Mouse (Mus musculus): ENCODE results near the gene Sparc.
"Not testable (repeated sequence)": the region's sequence is repeated elsewhere in the genome, so short reads cannot be mapped to it uniquely, and the experiment has no call there.

Sparc gene

DNA sequence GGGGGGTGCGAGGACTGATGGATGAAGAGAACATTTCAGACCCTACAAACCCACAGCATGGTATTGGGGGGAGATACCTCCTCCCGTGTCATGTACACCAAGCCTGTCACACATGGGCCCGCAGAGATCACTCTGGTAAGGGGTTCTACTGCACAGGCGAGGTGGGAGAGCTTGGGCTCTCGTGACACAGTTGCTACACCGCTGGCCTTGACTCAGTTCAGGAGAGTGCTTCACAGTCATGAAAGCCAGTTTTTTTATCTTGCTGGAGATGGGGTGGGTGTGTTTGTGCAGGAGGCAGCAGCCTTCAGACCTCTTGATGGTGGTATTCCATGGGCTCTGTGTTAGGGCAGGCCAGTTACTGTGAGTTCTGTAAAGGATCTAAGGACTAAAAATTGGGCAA is 13.1 kb upstream of the Sparc start:
- DNase-seq (ENCODE audit: low spot score), result no peak

DNA sequence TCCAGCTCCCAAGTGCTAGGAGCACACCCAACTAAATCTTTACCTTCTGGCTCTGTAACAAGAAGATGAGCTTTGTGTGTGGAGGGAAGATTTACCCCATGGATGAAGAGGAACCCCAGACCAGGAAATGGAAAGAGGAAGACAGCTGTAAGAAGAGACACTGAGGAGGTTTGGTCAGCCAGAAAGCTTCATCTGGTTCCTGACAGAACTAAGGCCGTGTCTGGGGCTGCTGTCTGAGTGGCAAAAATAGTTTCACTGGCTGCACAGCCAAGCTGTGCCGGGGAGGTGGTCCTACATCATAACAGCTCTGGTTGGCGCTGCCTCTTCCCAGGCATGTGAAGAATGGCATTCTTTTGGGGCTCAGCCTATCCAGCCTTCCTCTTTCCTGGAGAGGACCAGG is 10.0 kb upstream of the Sparc start:
- DNase-seq (ENCODE audit: low spot score), result no peak

DNA sequence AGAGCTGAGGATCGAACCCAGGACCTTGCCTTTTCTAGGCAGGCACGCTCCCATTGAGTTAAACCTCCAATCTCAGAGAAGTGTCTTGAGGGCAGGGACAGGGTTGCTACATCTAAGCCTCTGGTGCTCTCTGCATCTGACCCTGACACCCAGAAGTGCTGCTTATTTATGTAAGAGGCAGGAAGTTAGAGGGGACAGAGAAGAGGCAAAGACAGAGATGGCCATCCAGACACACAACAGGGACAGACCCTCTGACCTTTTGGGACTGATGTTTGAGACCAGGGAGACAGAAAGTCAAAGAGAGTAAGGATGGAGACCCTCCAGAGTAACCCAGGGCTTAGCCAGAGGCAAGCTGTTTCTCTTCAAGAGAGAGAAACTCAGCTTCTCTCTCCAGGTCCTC is 7.0 kb upstream of the Sparc start:
- DNase-seq (ENCODE audit: low spot score), result no peak

DNA sequence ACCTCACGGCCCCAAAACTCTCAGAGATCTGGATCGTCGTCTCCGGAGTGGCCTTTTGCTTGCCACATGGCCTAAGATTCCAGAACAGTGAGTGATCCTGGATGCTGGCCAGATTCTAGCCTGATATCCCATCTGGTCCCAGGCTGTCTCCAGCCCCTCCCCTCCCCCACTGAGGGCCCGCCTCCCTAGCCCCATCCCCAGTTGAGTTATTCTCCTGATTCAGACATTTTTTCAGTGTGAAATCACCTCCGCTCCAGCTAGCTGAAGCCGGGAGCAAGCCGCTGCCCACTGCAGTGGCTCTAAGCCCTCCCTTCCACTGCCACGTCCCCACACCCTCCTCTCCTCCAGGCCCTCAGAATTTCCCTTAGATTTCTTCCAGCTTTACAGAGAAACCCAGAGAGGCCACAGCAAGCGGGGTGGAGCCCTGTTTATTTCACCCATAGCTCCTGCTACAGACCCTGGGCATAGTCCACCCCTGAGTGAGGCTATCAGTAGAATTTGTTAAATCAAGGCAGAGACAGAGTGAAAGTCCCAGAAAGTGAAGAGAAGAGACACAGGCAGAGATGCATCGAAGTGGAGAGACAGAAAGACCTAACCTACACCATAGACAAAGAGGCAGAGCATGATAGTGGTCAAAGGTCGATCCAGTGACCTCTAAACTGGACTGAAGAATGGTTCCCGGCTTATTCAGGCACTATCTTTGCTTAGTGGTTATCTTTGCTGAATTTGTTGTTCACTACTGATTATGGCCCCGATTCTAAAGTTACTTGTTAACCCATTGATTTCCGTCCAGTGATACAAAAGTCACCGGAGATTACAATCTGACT is 5.4 kb upstream of the Sparc start:
- DNase-seq (ENCODE audit: low spot score), result peak; percentile 66

DNA sequence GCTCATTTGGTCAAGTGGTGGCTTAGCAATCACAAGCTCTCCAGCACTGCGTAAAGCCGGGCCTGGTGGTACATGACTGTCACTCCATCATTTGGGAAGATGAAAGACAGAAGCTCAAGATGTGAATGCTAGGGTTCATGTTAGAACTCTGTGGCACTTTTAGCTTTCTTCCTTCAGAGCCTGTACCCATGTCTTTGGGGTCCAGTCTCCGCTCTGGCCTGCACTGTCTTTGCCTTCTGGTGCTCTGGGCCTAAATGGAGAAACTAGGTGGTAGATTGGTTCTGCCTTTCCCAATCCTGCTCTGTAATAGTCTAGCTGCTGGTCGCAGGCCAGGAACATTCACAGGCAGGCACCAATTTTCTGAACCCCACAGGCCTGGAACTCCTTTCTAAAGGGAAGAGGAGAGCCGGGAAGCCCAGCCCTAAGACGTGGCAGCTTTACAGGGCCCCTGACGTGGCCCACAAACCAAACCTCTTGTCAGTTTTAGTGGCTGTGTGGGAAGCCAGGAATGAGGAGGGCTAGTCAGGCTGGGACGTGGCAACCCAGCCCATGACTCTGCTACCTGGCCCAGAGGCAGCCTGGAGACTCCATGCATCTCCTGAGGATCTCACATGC is 1.9 kb upstream of the Sparc start:
- no peak for DNase-seq (ENCODE audit: low spot score)

DNA sequence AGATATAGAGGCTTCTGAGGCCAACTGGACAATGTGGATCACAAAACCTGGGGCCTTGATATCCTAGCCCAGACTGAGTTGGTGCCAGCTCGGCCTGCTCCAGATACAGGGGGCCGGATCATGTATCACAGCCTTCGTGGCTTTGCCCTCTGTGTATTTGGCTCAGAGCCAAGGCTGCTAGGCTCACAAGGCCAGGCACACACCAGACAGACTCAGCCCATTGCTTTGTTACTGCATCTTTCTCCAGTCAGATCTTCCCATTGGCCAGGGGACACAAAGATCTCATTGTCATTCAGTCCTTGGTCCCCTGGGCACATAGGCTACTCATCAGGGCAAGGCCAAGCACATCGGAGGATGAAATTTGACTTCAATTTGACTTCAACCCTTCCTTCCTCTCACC is 773 bp upstream of the Sparc start:
- peak; percentile 64 for DNase-seq (ENCODE audit: low spot score)

DNA sequence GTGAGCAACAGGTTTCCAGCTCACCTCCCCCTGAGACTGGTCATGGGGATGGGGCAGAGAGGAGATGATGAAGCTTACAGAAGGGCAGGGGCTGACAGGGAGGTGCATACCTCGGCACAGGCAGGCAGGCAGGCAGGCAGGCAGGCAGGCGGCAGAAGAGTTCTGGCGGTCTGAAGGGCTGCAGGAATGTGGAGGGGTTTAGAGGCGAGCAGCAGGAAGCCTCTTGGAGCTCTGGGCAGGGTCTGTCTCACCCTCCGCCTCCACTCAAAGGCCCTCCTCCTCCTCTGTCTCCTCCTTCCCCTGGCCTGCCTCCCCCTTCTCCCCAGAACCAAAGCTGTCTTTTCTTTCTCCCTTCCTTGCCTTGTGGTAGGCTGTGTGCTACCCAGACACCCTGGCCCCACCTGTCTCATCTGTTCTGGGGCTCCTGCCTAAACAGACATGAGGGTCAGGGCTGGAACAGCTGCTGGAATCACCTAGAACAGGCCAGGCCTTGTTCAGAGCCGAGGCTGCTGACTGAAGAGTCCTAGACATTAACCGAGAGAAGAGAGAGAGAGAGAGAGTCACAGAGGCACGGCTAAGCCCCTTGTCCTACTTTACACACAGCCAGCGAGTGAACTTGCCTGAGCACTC is 3.2 kb downstream of the Sparc start:
- peak; percentile 72 for DNase-seq (ENCODE audit: low spot score)

DNA sequence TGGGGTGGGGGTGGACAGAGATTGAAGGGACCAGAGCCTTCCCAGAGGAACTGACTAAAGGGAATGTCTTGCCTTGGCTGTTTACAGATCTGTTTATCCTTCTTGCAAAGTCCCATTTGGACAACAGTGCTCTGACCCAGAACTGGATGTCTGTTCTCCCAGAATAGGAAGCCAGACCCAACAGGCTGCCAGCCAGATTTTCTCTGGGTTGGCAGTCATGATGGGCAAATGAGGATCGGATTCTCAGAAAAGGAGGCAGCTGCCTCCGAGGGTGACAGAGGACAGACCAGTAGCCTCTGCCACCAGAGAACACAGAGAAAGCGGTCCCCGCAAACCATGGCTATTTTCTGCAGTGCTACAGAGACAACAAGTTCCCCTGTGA is 3.7 kb downstream of the Sparc start:
- DNase-seq (ENCODE audit: low spot score), result peak; percentile 42

DNA sequence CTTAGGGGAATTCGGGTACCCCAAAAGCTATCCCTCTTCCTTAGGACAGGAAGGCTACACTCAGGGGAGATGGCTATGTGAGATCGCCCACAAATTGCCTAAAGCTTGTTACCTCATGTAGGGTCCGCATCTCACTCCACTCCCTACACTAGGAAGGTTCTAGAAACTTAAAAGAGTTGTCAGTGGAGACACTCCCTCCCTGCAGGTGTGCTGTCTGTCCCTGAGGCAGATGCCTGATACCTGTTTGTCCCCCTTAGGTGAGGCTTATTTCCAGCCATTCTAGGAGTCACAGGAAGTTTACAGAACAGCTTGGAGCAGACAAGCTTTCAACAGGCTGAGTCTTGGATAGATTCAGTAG is 4.3 kb downstream of the Sparc start:
- no peak for DNase-seq (ENCODE audit: low spot score)

DNA sequence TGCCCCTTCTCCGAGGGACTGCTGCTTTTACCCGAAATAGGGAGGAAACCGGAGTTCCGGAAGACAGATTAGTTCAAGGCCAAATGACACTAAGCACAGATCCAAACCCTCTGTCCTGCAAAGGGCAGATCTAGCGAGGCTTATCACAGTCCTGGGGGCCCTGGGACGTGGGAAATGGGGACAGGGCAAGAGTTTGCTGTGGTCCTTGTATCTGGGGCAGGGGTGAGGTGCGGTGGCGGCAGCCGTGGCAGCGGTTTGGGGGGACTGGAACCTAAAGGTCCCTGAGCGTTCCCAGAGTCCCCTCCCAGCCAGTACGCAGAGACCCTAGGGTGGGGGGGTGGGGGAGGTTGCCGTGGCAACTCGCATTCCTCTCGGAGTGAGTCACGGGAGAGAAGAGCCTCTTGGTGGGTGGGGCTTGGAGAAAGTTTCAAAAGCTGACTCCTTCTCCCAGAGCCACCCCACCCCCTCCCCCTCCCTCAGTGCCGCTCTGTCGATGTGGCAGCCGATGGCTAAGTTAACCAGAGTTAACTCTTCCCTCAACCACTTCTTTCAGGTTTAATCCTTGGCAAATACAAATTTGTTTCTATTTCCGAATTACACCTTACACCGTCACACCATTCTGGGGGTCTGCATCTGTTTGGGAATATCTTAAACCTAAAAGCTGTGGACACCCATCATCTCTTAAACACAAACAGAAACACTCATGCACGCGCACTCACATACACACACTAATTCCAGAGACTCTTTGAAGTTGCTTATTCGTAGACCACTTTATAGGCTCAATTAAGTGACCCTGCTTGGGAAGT is 4.9 kb downstream of the Sparc start:
- DNase-seq (ENCODE audit: low spot score), result peak; percentile 57

DNA sequence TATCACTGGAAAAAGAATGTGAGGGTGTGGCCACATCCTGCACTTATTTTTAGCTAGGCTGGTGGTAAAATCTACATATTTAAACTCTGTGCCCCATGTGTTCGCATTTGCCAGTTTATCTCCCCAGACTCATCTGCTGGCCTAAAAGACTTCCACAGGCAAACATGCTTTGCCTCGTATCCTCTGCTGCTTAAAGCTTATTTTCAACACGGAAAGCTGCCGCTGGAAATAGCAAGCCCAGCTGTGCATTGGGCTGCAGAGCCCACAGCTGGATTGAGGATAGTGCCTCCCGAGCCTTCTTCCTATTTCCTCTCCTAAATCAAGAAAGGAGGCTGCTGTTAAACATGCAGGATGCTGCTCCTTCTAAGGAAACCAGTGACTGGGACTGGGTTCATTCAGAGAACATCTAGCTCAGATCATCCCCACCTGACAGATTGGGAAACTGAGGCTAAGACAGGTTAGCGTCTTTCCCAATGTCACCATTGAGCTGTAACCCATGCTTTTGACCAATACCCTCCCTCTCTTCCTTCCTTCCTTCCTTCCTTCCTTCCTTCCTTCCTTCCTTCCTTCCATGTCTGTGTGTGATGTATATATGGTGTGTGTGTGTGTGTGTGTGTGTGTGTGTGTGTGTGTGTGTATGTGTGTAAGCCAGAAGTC is 6.2 kb downstream of the Sparc start:
- no peak for DNase-seq (ENCODE audit: low spot score)

DNA sequence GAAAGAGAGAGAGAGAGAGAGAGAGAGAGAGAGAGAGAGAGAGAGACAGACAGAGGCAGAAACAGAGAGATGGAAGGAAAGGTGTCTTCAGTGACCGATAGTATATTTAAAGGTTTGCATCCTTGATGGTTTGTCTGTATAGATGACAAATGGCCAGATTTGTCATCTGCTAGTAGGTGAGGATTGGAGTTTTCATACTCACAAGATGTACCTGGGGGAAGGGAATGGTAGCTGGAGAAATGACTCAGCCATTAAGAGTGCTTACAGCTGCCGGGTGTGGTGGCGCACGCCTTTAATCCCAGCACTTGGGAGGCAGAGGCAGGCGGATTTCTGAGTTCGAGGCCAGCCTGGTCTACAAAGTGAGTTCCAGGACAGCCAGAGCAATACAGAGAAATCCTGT is 7.3 kb downstream of the Sparc start:
- not testable (repeated sequence) for DNase-seq (ENCODE audit: low spot score)

DNA sequence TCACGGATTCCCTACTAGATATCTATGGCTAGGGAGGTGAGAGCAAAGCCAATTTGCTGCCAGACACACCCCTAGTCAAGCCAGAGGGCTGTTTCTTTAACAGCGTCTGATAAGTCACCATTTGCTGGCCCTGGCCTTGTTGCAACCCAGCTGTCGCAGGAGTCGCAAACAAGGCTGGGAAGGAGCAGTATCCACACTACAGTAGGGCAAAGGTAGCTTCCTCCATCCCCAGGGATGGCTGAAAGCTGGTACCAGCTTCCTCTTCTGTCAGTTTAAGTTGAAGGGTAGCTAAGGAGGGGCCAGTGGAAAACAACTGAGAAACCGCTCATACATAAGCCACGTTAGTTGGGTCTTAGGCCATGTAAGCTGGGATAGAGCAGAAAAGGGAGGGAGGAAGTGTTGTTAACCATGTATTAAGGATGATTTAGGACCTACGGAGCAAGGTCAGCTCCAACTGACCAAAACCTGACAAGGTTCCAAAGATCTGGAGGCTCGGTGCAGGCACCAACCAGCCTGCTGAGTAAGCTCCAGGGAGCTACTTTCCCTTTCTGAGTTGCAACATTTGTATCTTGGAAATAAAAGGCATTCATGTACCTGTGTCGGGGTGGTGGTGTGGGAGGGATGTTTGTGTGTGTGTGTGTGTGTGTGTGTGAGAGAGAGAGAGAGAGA is 7.8 kb downstream of the Sparc start:
- DNase-seq (ENCODE audit: low spot score), result peak; percentile 41

DNA sequence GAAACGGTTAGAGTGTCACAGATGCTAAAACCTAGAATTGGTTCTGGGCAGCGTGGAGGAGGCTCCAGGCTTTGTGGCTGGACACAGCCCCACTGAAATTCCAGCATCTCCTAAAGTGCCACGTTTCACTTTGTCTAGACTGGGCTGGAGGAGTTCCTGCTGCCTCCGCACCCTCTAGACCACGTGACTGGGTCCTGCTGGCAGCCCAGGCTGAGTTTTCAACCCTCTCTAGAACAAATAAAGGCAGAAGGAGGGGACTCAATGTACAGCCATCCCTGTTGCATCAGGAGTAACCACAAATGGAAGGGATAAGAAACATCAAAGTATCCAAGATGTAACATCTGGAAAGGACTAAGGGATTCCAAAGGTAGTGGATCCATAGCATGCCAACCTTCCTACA is 8.7 kb downstream of the Sparc start:
- peak; percentile 35 for DNase-seq (ENCODE audit: low spot score)

DNA sequence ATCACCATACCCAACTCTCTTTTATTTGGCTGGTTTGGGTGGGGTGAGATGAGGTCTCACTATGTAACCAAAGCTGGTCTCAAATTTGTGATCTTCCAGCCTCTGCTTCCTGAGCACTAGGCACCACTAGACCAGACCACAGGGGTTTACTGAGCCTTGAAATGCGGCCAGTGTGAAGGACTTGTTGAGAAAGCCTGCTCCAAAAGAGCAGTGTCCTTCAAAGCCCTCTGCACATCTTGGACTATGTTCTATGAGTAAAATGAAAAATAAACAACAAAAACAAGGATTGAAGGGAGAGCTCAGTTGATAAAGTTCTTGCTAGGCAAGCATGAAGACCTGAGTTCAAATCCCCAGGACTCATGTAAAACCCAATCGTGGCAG is 9.6 kb downstream of the Sparc start:
- no peak for DNase-seq (ENCODE audit: low spot score)

DNA sequence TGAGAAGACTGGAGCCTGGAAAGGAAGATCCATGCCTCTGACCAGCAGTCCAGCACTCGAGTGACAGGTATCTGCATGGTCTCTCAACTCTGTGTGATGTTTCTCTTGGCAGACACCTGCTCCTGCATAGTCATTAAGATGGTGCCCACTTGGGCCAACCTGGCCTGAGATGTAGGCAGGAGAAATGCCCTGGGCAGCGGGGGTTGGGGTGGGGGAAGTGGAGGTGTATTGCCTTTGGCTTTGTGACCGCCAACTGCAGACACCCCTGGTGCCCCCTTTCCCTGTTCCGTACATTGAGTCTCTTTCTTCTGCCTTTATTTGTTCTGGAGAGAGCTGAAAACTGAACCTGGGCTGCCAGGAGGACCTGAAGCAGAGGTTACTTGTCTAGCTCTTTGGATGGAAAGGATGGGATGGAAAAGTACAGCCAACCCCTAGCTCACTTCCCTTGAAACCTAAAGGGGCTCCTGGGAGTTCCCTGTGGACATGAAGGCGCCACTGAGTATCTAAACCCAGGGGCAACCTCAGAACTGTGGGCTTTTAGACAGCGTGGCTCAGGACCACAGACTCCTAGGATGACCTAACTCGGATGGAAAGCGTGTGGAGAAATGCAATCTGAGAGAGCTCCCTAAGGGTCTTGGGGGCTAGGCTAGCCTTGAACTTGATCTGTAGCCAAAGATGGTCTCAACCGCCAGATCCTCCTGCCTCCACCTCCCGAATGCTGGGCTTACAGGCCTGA is 10.1 kb downstream of the Sparc start:
- DNase-seq (ENCODE audit: low spot score), result no peak

DNA sequence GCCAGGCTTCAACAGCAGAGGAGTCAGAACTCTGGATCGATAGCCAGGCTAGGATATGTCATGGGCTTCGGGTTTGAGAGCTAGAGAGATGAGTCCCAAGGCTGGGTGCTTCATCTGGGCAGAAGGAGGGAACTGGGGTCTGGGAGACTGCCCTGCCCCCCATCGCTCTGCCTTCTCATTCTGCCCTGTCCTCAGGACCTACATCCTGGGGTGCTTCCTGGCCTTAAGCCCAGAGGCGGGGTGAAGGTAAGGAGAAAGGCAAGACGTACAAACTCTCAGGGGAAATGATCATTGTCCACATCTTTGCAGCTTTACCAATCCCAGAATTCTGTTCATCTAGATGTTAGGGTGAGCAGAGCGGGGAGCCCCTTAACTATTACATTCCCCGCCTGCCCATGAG is 10.9 kb downstream of the Sparc start:
- DNase-seq (ENCODE audit: low spot score), result no peak

DNA sequence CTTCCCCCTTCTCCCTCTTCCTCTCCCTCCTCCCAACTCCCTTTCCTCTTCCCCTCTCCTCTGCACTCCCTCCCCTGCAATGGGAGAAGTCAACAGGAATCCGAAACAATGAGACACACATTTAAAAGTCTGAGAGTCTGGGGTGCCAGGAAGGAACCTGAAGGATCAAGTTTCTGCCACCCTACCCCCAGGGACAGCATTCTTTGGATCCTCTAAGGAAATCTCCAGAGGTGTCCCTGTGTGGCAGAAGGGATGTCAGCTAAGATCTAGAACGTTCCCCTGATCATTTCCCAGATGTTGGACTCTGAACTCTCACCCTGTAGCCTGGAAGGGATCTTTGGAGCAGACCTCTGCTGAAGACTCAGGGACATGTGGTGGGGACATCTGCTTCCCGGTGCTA is 12.5 kb downstream of the Sparc start:
- DNase-seq (ENCODE audit: low spot score), result no peak

DNA sequence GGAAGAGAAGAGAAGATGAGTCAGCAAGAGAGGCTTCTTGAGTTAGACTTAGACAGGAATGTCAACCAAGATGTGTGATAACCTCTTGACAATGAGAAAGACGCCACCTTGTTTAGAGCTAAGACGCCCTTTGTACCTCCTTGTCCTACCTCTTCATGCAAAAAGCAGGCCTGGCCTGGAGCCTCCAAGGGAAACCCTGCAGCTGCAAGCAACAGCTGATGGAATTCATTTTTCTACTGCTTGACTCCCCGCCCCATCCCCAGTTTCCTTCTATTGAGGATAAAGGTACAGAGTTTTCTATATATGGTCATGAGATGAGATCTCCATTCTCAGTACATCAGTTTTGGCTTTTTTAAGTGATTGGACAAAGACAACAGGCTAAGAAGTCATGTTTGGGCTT is 13.0 kb downstream of the Sparc start:
- no peak for DNase-seq (ENCODE audit: low spot score)

DNA sequence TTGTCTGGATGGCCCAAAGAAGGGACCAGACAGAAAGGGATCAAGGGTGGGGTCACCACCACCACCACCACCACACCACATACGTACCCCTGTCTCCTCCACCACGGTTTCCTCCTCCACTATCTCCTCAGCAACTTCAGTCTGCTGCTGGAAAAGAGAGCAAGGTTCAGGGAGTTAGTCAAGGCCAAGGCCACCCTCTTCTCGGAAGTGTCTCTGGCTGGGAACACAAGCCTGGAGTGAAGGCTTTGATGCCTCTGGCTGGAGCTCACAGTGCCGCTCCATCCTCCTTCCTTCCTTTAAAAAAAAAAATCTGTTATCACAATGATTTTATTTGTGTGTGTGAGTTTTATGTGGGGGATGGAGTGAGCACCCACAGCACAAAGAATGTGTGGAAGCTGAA is 15.8 kb downstream of the Sparc start:
- peak; percentile 48 for DNase-seq (ENCODE audit: low spot score)
